Mouse (Mus musculus) lung, postnatal 4 days (tissue): ENCODE measurements at regions not wholly inside any gene's neighbourhood (a gene's known extent, or its start where the extent isn't known, plus 50 kb on each side); places are given as distances from the start of the nearest gene placed in this dataset.
A peak's percentile ranks its signal among the peaks of the same experiment; 100 is the strongest.
"Not testable (repeated sequence)": the region's sequence is repeated elsewhere in the genome, so short reads cannot be mapped to it uniquely, and the experiment has no call there.

ENCODE experiments used
- DNase-seq, 2 experiments: peaks; one replicate each; pipeline ENCODE4 v3.0.0; 2021

DNA sequence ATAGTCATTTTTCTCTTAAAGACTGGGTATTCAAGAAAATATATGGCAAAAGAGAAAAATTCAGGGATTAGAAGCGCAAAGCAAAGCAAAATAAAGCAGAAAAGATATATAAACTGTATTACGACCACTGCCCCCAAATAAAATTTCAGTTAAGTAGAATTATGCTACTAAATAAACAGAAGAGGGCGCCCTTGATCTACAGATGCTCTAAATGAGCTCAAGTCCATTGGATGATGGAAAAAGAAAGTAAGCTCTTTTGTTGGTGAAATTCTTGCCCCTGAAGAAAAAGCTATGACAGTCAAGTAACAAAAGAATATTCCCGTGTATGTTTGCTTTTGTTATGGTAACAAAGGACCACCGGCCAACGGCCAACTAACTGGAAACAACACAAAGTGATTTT, 165.5 kb upstream of the Stk26 start:
- no peak for DNase-seq

GRCm38 (mm10) chrX:50657835-50658565, 182.8 kb upstream of the Stk26 start:
- DNase-seq, result peak; percentile 19 to 68

GRCm38 (mm10) chrX:50657180-50657834, 183.5 kb upstream of the Stk26 start:
- DNase-seq, result no peak

DNA sequence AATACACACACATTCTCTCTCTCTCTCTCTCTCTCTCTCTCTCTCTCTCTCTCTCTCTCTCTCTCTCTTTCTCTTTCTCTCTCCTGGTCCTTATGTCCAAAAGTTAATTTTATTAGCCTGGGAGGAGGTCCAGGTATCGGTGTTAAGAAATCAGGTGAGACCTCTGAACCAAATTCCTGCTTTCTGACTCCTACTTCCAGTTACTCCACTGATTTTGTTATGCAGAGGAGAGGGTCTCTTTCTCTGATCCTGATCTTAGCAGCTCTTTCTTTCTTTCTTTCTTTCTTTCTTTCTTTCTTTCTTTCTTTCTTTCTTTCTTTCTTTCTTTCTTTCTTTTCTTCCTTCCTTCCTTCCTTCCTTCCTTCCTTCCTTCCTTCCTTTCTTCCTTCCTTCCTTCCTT, 185.5 kb upstream of the Stk26 start:
- not testable (repeated sequence) for DNase-seq

GRCm38 (mm10) chrX:50641347-50641746, 199.5 kb upstream of the Stk26 start:
- no peak for DNase-seq

DNA sequence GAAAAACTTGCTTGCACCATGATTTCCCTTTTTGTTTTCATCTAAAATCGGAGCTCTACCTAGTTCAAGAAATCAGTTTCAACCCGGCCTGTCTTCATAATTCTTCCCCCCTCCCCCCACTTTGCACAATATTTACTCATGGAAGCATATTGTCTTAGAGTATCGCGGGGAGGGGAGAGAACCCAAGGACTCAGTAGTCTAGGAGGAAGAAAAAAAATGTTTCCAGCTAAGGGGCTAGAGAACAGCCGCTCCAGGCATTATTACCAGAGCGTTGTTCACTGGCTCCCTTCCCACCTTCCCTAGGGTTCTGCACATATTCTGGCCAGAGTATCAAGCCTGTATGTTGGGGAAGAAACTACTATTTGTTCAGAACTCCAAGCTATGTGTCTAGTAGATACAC, 205.2 kb upstream of the Stk26 start:
- no peak for DNase-seq

- DNase-seq, result peak; percentile 81 to 90
Observed at GRCm38 (mm10) chrX:50634842-50635615, 205.8 kb upstream of the Stk26 start.

- DNase-seq, result no peak
Observed at GRCm38 (mm10) chrX:50632536-50632935, 204.2 kb upstream of the Olfr1324 start.

GRCm38 (mm10) chrX:50625336-50625735, 197.0 kb upstream of the Olfr1324 start:
- DNase-seq, result no peak

DNA sequence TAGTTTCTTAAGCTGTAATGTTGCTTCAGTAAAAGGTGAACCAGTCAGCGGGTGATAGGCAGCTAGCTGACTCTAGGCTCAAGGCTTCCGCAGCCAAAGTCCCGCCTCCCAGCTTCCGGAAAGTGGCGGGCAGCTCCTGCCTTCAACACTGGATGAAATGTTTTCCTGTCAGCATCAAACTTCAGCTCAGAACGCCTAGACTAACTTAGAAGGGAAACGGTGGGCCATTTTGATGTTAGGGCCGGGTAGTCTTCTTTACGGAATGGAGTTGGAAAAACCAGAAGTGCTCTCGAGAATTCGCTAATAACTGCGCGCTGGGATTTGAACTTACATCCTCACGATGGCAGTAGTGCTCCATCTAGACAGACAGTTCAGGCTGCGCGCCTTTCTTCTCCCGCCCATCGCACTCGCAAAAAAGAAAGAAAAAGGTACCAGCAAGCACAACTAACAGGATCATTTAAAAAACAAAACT, 194.7 kb upstream of the Olfr1324 start:
- peak in 1 of 2 experiments; percentile 86 for DNase-seq

DNA sequence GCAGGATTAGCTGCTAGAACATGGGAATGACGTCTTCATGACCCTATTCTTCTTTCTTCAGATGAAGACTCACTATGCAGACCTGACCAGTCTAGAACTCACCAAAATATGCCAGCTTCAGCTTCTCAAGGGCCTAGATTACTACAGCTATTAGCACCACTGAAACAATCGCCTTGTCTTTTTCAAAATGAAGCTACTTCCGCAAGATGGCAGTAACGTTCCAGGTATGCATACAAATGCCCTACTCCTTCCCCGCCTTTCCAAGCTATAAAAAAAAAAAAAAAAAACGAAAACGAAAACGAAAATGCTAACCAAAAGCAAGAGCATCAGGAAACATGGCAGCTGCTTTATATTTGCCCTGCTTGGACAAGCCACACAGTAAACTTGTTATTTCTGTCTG, 192.6 kb upstream of the Olfr1324 start:
- DNase-seq, result peak in 1 of 2 experiments; percentile 57

DNA sequence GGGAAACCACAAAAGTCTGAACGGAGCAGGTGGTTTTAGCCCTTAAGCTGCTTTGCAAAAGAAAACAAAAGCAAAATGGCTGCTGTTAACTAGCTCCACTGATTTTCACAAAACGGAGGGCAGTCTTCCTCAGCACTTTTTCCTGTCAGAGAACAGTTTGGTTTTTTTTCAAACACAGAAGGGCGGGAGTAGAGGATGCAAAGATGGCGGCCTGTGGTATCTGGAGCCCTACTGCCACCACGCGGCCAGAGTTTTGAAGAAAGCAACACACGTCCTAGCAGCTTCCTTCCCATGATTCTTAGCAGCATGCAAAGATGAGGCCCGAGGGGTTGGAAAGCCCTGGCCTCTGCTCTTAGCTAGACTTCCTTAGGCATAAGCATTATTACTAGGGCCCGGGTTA, 191.6 kb upstream of the Olfr1324 start:
- peak in 1 of 2 experiments; percentile 91 for DNase-seq

GRCm38 (mm10) chrX:50618936-50619335, 190.6 kb upstream of the Olfr1324 start:
- no peak for DNase-seq

- peak in 1 of 2 experiments; percentile 96 for DNase-seq
Observed at GRCm38 (mm10) chrX:50616920-50617319, 188.6 kb upstream of the Olfr1324 start.

GRCm38 (mm10) chrX:50614874-50615273, 186.6 kb upstream of the Olfr1324 start:
- DNase-seq, result peak in 1 of 2 experiments; percentile 90

DNA sequence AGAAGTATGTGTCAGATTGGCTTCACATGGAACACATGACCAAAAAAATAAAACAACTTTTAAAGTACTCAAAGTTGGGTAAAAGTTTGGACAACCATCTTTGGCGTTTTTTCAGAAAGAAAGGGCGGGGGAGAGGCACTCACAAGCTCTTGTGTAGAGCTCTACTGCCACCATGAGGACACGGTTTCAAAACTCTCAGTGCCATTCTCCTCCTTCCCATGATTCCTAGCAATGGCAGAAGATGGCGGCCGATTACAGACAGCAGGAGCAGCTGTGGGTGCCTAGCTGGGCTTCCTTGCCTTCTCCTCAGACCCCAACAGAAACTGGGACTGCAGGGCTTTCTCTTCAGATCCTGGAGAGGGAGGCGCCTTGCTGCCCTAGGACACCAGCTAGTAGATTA, 186.1 kb upstream of the Olfr1324 start:
- peak in 1 of 2 experiments; percentile 83 for DNase-seq

DNA sequence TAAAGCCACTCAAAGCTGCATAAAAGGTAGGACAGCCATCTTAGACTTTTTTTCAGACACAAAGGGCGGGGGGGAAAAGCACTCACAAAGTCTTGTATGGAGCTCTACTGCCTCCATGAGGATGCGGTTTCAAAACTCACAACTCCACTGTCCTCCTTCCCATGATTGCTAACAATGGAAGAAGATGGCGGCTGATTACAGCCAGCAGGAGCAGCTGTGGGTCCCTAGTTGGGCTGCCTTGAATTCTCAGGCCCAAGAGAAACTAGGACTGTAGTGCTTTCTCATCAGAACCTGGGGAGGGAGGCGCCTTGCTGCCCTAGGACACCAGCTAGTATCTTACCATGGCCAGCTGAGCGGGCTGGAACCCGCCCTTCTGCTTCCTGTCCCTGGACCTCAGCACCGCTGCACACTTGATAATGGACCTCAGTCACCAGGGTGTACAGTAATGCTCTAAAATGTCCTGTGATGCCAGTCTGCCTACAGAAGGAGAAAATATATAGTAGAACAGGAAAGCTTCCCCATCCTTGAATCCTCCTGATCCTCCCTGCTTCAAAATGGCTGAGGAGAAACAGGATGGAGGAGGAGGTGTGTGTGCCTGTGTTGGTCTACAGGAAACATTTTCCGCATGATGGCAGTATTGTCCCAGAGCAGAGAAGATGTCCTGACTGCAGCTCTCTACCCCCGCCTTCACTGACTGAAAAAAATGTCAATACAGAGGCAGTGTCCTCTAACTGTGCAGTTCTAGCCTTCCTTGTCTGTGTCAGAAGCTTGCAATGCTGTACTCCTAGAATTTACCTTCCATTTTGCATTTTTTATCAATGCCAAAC, 183.7 kb upstream of the Olfr1324 start:
- DNase-seq, result peak in 1 of 2 experiments; percentile 91

GRCm38 (mm10) chrX:50608141-50608540, 179.8 kb upstream of the Olfr1324 start:
- peak in 1 of 2 experiments; percentile 44 for DNase-seq

GRCm38 (mm10) chrX:50607636-50608035, 179.3 kb upstream of the Olfr1324 start:
- DNase-seq, result peak in 1 of 2 experiments; percentile 91

DNA sequence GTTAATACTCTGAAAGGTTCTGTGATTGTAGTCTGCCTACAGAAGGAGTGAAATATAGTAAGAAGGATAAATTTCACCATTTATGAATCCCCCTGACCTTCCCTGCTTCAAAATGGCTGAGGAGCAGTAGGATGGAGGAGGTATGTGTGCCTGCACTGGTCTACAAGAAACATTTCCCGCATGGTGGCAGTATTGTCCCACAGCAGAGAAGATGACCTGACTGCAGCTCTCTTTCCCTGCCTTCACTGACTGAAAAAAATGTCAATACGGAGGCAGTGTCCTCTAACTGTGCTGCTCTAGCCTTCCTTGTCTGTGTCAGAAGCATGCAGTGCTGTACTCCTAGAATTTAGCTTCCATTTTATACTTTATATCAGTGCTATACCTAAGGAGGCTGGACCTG, 177.2 kb upstream of the Olfr1324 start:
- DNase-seq, result peak in 1 of 2 experiments; percentile 90

DNA sequence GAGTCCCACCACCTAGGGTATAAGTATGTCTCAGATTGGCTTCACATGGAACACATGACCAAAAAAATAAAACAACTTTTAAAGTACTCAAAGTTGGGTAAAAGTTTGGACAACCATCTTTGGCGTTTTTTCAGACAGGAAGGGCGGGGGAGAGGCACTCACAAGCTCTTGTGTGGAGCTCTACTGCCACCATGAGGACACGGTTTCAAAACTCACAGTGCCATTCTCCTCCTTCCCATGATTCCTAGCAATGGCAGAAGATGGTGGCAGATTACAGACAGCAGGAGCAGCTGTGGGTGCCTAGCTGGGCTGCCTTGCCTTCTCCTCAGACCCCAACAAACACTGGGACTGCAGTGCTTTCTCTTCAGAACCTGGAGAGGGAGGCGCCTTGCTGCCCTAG, 176.7 kb upstream of the Olfr1324 start:
- peak in 1 of 2 experiments; percentile 91 for DNase-seq

GRCm38 (mm10) chrX:50602881-50603280, 174.6 kb upstream of the Olfr1324 start:
- peak in 1 of 2 experiments; percentile 95 for DNase-seq
